Mouse (Mus musculus) heart, postnatal 4 days (tissue): ENCODE measurements around the gene Chst8. TPM values are rescaled to one million over a fixed set of nuclear protein-coding genes. Genes with fewer than 3 reads are reported as not detected.

Experiments used
- DNase-seq: peaks from one replicate; pipeline ENCODE4 v3.0.0; 2021
- total RNA-seq, 2 experiments: library from RNA; stranded (reverse); gene quantifications; 2 replicates each; pipeline ENCODE4 v1.2.3; 2021

Gene Chst8
- total RNA-seq, 2 experiments from 2014 or later = 0.38 to 0.74 TPM

GRCm38 (mm10) chr7:34799950-34800511 is 12.5 kb downstream of the Chst8 start:
- no peak for DNase-seq

DNA sequence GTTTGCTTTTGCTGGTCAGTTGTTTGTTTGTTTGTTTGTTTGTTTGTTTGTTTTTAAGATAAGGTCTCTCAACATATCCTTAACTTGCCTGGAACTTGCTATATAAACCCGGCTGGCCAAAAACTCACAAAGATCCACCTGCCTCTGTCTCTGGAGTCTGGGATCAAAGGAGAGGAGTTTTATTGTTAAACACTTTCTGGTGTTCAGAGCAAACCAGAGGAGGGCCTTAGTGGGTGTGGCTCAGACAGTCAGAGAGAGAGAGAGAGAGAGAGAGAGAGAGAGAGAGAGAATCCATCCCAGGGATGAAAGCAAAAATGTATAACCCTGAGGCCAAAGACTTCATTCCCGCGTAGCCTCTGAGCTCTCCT is 13.1 kb downstream of the Chst8 start:
- no peak for DNase-seq

GRCm38 (mm10) chr7:34798441-34799403 is 13.8 kb downstream of the Chst8 start:
- DNase-seq = peak; percentile 46

GRCm38 (mm10) chr7:34798039-34798438 is 14.5 kb downstream of the Chst8 start:
- DNase-seq = no peak

DNA sequence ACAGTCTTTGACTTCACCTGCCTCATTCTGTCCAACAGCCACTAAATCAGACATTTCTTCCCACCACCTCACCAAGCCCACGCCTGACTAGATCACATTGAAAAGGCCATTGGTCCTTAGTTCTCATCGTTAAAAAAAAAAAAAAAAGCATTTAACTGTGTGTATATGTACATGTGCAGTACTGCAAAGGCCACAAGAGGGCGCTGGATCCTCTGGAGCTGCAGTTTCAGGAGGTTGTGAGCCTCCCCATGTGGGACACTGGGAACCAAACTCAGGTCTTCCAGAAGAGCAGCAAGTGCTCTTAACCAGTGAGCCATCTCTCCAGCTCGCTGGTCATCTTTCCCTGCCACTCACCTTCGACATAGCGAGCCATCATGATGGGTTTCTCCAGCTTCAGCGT is 22.1 kb downstream of the Chst8 start:
- no peak for DNase-seq

- no peak for DNase-seq
Observed at GRCm38 (mm10) chr7:34787171-34787570, 25.3 kb downstream of the Chst8 start.

DNA sequence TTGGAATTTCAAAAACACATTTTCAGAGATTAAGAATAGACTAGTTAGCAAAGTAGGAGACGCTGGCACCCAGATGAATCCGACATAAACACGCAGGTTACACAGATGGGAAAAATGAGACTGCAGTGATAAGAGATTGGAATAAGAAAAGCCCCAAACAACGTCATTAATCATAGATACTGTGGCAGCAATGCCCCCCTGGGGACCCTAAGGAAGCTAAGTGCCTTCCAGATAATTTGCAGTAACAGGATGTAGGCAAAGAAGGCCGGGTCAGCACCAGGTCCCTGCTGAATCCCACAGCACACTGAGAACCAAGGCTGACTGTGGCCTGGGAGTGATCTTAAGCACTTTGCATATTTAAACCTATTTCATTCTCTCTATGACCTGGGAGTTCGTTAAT is 27.5 kb downstream of the Chst8 start:
- DNase-seq = no peak

- DNase-seq = no peak
Observed at GRCm38 (mm10) chr7:34784469-34784868, 28.0 kb downstream of the Chst8 start.

- DNase-seq = no peak
Observed at GRCm38 (mm10) chr7:34781988-34782387, 30.5 kb downstream of the Chst8 start.

DNA sequence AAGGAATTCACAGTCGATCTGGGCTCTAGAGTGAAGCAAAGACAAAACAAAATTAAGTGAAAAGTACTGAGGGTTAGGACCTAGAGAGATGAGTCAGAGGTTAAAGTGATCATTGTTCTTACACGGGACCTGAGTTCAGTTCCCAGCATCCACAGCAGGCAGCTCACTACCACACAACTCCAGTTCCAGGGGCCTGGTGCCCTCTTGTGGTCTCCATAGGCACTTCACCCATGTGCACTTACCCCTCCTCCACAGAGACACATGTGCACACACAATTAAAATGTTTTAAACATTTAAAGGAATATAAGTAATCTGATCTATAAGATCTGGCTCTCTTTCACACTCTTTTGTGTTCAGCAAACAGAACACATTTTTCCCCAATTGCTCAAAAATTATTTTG is 31.3 kb downstream of the Chst8 start:
- DNase-seq = no peak

GRCm38 (mm10) chr7:34778426-34778825 is 34.1 kb downstream of the Chst8 start:
- DNase-seq = no peak

- DNase-seq = no peak
Observed at GRCm38 (mm10) chr7:34775659-34776058, 36.9 kb downstream of the Chst8 start.

GRCm38 (mm10) chr7:34774947-34775346 is 37.6 kb downstream of the Chst8 start:
- no peak for DNase-seq

GRCm38 (mm10) chr7:34774020-34774419 is 38.5 kb downstream of the Chst8 start:
- DNase-seq = no peak

DNA sequence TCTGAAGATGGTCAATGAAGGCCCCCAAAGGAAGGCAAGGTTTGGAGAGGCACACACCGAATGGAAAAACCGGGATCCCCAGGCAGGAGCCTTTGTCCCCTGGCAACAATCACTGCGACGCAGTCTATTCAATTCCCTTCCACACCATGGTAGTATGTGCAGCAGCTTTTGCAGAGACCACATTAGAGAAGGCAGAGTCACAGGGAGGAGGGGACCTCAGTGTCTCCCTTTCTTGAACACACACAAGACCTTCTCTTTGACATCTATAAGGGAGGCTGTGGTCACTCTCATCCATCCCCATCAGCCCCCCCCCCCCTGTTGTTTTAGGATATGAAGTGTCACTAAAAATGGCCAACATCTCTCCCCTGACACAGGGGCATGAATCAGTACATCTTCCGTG is 39.2 kb downstream of the Chst8 start:
- DNase-seq = no peak

- DNase-seq = peak; percentile 28
Observed at GRCm38 (mm10) chr7:34769531-34769930, 43.0 kb downstream of the Chst8 start.

DNA sequence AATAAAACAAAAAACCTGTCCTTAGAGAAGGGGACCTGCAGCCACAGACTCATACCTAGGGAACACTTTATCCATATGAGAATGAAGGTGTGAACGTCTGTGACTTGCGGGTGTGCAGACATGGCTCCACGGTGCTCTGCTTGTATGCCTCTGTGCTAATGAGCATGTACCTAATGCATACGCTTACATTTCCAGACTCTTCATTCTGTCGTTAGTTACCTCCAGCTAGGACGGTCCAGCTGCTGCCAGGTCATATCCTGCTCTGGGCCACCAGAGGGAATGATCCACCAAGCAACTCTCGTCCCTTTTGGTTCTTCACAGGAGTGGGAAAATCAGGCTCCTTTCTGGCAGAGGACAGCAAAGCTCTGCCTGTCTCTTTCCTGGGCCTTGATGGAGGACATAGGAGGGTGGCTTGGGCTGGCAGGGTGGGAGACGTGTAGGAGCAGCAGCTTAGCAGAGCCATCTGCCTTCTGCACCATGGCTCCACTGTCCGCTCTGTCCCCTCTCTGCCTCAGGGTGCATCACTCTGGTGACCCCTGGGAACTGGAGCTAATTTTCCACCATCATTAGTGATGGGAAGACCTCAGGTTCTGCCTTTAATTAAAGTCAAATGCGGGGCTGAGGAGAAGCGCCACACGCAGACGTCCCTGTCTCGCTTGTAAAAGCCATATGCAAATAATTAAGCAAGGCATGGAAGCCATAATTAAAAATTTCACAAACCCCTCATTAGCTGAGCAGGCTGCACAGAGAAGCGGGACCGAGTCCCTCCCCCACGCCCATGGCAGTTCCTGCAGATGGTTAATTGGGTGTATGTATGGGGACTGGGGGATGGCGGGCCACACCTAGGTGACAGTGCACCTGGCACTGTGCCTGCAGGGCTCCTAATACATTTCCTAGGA is 48.0 kb downstream of the Chst8 start:
- no peak for DNase-seq

DNA sequence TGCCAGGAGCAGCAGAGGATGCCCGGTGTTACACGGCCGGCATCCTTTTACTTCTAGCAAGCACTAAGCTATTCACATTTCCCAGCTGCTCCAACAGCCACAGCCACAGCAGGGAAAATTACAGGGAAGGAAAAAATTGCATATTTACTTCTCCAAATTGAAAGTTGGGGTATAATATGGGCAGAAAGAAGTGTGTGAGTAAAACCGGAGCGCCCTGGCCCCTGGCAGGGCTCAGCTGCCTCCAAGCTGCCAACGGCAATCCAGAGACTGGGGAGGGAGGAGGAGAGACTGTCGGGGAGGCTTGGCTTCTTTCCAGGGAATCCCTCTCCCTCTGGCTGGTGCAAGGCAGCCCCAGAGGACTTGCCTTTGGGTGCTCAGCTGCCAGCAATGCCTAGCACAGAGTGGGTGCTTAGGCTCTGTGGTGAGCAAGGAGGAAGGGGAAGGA is 53.1 kb downstream of the Chst8 start:
- peak; percentile 26 for DNase-seq

DNA sequence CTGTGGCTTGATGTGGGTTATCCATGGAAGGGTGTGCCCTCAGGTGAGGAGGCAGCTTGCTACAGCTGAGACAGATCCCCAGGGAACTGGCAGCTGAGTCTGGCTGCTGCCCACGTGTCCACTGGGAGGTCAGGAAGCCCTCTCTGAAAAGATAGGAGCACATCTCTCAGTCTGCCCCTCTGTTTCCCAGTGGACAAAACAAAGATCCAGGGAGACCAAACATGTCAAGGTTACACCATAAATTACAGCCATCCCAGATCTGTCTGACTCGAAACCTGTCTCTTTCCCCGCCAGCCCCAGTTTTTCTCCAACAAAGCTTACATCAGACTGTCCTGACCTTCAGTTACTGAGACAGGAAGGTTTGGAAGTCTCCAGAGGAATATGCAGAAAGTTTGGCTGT is 53.8 kb downstream of the Chst8 start:
- DNase-seq = no peak

DNA sequence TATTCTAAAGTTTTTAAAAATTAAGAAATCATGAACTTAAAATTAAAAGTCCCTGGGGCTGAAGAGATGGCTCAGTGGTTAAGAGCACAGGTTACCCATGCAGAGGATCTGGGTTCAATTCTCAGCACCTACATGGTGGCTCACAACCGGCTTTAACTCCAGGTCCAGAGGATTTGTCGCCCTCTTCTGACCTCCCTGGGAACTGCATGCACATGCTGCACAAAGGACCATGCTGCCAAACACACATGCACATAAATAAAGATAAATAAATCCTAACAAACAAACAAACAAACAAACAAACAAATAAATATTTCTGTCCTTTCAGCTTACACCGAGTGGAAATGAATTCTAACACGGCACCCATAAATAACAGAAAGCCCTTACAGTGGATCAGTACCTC is 55.0 kb downstream of the Chst8 start:
- no peak for DNase-seq

DNA sequence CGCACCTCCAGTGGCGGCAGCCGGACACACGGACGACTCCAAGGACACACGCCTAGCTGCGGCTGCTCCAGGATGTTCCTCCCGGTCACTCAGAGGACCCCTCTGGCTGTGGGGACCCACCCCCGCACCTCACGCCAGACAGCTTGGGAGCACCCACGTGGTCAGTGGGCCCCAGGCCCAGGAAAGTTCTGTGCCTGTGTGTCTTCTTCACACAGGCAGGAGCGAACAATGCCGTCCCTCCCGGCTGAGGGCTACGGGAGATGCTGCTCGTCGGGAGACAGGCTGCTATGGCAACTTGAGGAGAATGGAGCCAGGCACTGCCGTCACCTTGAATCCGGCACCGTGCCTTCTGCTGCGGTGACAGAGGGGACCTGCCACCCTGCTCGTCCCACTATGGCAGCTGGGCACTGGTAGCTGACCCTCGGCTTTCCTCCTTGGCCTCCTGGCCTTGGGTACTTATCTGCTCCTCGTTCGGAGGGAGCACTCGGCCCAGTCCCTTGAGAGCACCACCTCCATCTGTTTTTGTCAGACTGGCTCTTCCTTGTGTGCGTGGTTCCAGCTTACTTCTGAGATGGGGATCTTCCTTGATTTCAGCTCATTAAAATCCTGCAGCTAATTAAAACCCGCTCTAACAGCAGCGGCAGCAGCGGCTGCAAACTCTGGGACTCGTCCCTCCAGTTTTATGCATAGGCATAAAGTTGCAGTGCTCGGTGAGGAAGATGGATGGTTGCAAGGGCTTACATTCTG is 59.2 kb downstream of the Chst8 start:
- no peak for DNase-seq

- DNase-seq = peak; percentile 35
Observed at GRCm38 (mm10) chr7:34752151-34752762, 60.3 kb downstream of the Chst8 start.
